Mouse (Mus musculus) heart, adult 11 months (tissue): ENCODE results near the gene Tlk2.
"Not testable (repeated sequence)": the region's sequence is repeated elsewhere in the genome, so short reads cannot be mapped to it uniquely, and the experiment has no call there.

Experiments
- DNase-seq: peaks from one replicate; pipeline ENCODE4 v3.0.0; 2022

Gene Tlk2

DNA sequence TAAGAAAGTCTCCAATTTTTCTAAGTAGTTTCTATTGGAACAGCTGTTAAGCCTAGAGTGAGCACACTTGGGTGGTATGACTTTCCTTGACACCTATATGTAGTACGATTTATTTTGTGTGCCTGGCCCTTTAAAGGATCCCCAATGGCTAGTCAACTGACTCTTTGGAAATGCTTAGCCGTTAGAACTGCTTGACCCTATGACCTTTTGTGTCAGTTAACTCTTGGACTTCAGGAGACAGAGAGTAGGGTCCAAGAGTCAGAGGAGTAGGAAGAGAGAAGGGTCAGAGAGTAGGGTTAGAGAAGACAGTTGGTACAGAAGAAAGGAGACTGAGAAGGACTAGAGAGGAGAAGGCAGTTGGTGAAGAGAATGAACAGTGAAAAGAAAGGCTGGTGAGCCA is at the start of gene Tlk2:
Gene Tlk2 (plus strand): TSS at position 292 of the 400 bp plus-strand sequence.
- DNase-seq: peak; percentile 10

GRCm38 (mm10) chr11:105135692-105136091 is 42.9 kb upstream of the Tlk2 start:
- no peak for DNase-seq

DNA sequence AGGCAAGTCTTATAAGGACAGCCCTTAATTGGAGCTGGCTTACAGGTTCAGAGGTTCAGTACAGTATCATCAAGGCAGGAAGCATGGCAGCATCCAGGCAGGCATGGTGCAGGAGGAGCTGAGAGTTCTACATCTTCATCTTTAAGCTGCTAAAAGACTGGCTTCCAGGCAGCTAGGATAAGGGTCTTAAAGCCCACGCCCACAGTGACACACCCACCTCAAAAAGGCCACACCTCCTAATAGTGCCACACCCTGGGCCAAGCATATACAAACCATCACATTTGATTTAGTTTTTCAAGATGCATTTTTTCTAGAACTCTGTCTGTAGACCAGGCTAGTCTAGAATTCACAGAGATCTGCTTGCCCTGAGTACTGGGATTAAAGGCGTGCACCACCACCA is 41.4 kb upstream of the Tlk2 start:
- not testable (repeated sequence) for DNase-seq

GRCm38 (mm10) chr11:105140512-105140911 is 38.1 kb upstream of the Tlk2 start:
- not testable (repeated sequence) for DNase-seq

DNA sequence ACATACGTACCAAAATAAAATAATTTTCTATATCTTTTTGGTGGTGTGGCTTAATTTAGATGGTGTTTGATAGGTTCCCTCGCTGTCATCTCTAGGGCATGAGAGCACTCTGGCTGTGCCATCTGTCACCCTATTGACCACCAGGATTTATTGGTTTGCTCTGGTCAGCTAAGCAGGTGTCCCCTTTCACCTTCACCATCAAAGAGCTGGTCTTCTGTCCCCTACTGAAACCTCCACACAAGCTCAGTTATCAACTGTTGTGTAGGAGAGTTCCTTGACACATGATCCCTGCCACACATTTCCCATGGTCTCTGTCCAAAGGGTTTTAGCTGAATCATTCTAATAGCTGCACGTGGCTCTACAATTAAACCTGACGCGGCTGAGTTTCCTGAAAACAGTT is 37.5 kb upstream of the Tlk2 start:
- no peak for DNase-seq

DNA sequence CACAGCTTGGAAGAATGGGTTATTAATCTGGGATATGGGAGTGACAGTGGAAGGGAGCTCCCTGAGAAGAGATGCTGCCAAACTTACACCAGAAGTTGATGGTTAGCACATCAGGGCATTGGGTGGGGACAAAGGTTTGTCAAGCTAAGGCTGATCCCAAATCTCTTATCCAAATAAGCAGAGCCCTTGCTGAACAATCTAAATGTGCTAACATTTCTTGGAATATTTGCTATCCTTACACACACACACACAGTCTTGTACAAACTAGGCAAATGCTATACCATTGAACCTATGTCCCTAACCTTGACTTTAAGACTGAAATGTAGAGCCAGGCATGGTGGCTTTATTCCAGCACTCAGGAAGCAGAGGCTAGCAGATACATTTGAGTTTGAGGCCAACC is 35.0 kb upstream of the Tlk2 start:
- no peak for DNase-seq

DNA sequence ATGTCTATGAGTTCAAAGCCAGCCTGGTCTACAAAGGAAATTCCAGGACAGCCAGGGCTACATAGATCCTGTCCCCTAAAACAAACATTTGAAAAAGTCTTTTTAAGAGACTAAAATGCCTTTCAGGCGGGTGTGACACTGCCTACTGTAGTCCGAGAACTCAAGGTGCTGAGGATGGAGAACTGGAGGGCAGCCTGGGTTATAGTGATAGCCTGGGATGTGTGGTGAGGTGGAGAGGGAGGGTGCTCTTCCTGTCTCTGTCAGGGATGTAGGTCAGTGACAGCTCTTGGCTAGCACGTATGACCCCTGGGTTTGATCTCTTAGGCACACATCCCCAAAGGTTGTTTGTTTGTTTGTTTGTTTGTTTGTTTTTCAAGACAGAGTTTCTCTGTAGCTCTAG is 34.5 kb upstream of the Tlk2 start:
- no peak for DNase-seq

- no peak for DNase-seq
Observed at GRCm38 (mm10) chr11:105144508-105145210, 33.9 kb upstream of the Tlk2 start.

DNA sequence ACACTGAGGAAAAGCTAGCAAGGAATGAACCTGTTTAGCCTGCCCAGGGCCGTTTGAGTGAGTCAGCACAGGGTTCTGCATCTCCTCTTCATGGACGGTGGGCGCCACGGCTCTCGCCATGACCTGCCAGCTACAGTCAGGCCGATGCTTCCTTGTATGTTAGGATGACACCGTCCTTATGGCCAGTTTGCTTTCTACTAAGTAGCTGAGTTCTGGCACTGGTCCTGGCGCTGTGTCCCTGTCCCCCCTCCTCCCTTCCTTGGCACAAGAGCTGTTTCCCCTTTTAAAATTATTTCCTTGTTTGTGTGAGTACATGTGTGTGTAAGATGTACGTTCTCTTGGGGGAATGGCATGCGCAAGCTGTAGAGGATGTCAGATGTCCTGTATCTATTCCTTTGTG is 33.4 kb upstream of the Tlk2 start:
- DNase-seq: no peak

DNA sequence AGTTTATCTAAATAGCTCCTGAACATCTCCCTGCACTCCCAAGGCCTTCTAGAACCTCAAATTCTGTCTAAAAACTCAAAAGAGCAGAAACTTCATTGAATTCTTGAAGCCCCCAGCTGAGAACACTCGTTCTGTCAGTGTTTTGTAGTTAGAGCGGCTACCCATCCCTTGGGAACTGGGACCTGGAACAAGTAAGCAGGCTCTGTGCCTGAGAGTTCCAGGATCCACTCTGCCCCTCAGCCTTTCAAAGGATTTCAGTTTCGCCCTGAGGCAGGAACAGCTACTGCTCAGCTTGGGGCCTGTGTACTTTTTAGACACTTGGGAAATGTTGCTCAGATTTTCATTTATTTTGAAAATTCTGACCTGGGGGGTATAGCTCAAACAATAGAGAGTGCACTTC is 32.0 kb upstream of the Tlk2 start, which contains the start of gene Gm10842:
Gene Gm10842 (plus strand): TSS at position 301 of the 400 bp plus-strand sequence.
- DNase-seq: no peak

DNA sequence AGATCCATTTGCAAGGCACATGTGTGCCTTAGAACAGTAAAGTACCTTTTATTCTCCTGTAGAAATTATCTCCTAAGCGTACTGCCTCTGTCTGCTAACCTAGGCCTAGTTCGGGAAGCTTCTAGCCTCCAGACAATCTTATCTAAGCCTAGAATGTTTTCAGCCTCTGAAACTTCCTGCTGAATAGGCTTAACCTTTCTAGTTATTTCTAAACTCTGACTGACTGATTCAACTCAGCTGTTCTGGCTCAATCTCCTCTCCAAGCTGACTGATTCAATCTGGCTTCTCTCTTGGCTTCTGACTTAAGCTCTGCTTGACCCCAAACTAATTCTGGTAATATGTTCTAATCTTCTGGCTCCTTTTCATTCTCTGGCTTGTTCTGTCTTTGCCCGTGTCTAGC is 29.3 kb upstream of the Tlk2 start:
- no peak for DNase-seq

DNA sequence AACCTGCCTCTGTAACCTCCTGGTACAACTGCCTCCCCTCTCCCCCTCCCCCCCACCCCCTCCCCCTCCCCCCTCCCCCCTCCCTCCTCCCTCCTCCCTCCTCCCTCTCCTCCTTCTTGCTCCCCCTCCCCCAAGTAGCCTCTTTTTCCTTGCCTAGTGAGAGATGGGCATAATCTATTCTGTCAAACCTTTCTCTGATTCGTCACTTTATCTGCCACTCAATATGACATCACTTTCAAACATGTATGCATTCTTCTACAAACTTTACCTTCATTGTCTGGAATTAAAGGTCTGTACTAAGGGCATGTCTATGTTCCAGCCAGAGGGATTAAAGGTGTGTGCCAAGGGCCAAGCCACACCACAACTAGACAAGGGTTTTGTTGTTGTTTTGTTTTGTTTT is 28.8 kb upstream of the Tlk2 start:
- DNase-seq: no peak

GRCm38 (mm10) chr11:105150691-105151090 is 27.9 kb upstream of the Tlk2 start:
- DNase-seq: no peak

GRCm38 (mm10) chr11:105151226-105152016 is 27.2 kb upstream of the Tlk2 start:
- no peak for DNase-seq

DNA sequence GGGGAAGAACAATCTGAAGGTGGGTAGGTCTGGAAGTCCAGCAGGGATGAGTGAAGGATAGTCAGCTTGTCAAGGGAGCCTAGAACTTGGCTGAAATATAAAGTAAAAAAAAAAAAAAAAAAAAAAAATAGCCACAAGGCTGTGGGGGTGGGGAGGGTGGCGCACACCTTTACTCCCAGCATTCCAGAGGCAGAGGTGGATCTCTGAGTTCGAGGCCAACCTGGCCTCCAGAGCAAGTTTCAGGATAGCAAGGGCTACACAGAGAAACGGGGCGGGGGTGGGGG is 26.6 kb upstream of the Tlk2 start:
- DNase-seq: no peak

- DNase-seq: no peak
Observed at GRCm38 (mm10) chr11:105152357-105152899, 26.2 kb upstream of the Tlk2 start.

GRCm38 (mm10) chr11:105153068-105153833 is 25.4 kb upstream of the Tlk2 start:
- DNase-seq: peak; percentile 89

GRCm38 (mm10) chr11:105155915-105156314 is 22.7 kb upstream of the Tlk2 start:
- DNase-seq: no peak

DNA sequence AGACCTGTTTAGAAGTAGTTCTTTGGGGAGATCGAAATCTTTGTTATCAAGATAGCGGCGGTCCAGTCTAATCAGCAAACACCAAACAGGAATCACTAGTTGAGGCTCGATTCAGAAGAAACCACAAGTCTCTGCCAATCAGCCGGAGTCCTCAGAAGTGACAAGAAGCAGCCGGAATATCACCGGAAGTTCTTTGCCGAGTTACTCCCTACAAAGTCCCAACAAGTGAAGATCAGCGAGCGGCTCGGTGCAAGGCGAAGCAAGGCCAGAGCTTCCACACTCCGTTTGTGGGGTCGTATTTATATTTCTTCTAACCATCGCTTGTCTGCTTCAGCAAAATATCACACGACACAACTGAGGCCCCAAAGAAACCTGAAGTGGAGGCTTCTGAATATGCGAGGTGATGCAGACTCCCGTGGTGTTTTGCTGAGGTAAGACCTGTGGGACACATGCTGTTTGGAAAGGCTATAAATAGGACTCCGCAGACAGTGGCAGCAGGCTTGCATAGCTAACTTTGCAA is 21.8 kb upstream of the Tlk2 start:
- DNase-seq: no peak

DNA sequence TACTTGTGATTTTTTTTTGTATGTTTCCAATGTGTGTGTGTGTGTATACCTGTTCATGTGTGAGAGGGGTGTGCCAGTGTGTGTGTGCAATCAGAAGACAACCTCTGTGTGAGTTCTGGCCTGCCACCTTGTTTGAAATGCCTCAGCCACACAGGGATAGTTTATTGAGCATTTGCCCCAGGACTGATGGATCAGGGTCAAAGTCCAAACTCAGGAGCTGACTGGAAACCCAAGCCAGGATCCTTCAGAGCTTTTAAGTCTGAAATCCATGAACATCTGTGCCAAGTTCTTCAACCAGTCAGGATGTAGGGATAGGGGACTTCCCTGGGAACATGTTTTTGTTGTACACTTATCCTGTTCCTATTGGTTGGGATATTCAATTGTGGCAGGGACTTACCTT is 20.6 kb upstream of the Tlk2 start:
- DNase-seq: no peak

DNA sequence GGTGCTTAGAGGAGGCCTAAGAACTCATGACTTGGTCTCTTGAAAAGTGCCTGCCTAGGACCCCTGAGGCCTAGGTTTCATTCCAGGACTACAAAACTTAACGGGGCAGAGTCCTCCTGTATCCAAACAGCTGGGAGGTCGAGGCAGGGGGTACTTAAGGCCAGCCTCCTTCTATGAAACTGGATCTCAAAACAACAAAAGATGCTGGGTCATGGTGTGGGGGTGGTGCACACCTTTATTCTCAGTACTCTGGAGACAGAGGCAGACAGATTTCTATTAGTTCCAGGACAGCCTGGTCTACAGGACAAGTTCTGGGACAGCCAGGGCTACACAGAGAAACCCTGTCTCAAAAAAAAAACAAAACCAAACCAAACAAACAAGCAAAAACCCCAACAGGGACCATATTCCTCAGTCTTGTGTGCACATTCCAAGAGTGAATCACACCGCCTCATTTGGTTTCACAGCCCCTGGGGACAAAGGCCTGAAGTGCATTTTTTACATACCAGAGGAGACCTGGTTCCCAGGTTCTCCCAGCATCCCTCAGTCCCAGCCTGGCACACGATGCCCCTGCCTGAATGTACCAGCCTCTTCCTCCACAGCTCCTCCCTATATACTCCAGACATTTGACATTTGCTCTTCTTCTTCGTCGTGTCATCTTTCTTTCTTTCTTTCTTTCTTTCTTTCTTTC is 18.8 kb upstream of the Tlk2 start:
- DNase-seq: no peak

GRCm38 (mm10) chr11:105161411-105161810 is 17.2 kb upstream of the Tlk2 start:
- no peak for DNase-seq
